Mouse (Mus musculus) left cerebral cortex, adult 11 months (tissue): ENCODE results near the gene Atp4a.
"Not testable (repeated sequence)": the region's sequence is repeated elsewhere in the genome, so short reads cannot be mapped to it uniquely, and the experiment has no call there.

Experiments
- DNase-seq: peaks from one replicate; pipeline ENCODE4 v3.0.0; 2022; ENCODE audit warnings: low spot score

Atp4a gene

DNA sequence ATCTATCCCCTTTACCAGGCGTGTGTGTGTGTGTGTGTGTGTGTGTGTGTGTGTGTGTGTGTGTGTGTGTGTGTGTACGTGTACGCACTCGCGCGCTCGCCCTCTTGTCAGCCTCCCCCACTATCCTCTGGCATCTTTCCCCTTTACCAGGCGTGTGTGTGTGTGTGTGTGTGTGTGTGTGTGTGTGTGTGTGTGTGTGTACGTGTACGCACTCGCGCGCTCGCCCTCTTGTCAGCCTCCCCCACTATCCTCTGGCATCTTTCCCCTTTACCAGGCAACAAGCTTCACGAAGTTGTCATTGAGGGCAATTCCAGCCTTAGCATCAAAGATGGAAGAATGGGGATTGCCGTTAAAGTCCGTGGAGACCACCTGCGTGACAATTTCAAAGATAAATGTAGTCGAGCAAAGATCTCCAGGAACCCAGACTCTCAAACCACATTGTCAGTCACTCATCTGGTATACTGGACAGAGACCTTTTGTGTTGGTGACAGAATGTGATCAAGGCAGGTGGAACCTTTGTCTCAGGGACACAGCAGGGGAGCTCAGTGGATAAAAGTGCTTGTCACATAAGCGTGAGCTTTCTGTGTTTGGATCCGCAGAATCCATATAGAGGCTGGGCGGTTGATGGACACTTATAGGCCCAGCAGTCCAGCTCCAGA, 18.2 kb downstream of the Atp4a start:
- DNase-seq: not testable (repeated sequence)

- DNase-seq: no peak
Observed at GRCm38 (mm10) chr7:30736211-30736610, 24.2 kb downstream of the Atp4a start.

DNA sequence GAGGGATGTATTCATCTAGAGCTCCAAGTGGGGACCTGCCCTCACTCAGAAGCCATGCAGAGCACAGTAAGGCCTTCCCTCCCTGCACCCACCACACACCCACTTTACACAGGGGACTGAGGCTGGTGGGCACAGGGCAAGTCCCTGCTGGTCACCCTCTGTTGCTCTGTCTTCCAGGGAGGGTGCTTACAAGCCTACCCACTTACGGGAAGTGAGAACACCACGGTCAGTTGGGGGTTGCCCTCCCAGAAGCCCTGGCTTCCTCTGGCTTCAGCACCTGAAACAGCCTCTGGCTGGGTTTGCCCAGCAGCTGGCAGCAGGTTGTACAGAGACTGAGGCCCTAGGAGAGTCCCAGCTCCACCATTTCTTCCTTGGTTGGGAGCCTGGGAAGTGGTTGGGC, 30.6 kb downstream of the Atp4a start:
- not testable (repeated sequence) for DNase-seq

DNA sequence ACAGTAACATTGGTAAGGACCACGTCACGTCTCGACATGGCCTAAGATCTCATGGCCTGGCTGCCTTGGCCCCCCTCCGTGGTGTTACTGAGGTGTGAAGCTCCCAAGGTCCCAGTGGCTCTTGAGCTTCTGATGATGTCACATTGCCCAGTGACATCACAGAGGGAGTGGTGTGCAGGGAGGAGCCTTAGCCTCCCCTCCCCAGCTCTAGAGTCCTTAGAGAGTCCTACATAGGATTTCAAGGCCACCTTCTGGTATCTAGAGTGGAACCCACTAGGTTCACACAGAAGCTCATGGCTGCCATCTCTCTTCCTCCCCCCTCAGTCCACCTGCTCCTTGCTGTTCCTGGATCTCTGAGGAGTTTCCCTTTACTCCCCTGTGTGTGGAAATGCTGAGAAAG, 31.6 kb downstream of the Atp4a start, which contains the start of gene Gapdhs:
Gene Gapdhs (minus strand): TSS at position 65 of the 400 bp plus-strand sequence.
- DNase-seq: not testable (repeated sequence)

DNA sequence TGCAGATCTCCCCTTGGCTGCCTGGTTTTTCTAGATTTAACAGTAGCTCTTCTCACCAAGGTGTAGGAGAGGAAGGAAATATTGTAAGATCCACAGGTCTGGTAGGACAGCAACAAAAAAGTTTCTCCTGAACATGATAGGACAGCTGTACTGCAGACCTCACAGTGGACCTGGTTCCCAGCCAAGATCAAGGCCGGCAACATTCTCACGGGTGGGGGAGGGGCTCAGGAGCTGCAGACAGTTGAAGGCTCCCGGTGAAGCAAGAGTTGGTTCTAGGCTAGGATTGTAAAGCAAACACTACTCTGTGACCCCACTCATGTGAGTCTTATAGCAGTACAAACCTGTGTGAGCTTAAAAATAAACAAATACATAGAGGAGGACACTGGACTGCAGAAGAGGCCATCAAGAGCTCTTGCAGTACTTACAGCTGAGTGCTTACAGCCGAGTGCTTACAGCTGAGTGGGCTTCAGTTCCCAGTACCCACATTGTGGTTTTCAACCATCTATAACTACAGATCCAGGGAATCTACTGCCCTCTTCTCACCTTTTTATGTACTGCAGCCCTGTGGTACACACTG, 32.1 kb downstream of the Atp4a start:
- no peak for DNase-seq

GRCm38 (mm10) chr7:30747525-30748204, 35.7 kb downstream of the Atp4a start:
- DNase-seq: no peak

GRCm38 (mm10) chr7:30749824-30750606, 38.0 kb downstream of the Atp4a start:
- DNase-seq: no peak

DNA sequence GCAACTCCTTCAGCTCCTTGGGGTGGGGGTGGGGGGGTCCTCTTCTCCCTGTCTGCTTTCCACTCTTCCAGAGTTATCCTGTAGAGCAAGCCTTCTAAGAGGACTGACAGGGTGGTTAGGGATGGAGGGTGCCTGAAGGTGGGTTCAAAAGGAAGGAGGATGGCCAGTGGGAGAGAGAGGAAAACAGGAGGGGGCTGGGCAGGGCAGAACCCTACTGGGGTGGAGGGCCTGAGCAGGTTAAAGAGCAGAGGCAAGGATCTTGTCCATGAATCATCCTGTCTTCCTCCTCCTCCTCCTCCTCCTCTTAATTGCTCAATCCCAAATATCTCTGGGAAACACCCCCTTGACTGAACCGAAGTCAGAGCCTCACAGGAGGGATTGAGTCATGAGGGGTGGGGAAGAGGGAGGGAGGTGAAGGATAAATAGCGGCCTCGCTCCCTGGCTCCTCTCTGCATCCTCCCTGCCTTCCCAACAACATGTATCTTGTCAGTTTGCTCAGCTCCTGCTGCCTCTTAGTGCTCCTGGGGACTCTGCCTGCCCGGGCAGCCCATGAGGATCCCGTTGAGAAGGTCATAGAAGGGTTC, 39.2 kb downstream of the Atp4a start, which contains the start of gene Sbsn:
Gene Sbsn (plus strand): TSS at position 386 of the 584 bp plus-strand sequence.
- DNase-seq: no peak

GRCm38 (mm10) chr7:30757001-30757400, 45.0 kb downstream of the Atp4a start:
- DNase-seq: no peak

GRCm38 (mm10) chr7:30758853-30759252, 46.8 kb downstream of the Atp4a start:
- DNase-seq: no peak

- no peak for DNase-seq
Observed at GRCm38 (mm10) chr7:30761769-30762352, 49.9 kb downstream of the Atp4a start.

DNA sequence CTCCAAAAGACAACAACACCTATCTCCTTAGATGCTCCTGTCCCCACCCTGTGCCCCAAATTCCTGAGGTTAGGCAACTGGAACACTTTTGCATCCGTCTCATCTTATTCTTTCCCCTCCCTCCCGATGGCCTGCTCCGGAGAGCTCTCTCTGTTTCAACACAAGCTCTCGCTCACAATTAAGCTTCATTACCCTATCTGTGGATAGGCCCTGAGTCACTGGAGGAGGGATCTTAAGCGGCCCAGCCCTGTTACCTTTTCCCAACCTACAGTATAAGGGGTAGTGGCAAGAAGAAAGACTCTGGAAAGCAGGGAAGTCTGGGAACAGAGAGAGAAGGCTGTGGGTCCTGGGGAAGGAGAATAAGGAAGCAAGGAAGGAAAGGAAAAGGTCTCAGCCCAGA, 51.4 kb downstream of the Atp4a start, which contains the start of gene Dmkn:
Gene Dmkn (plus strand): TSS at position 301 of the 400 bp plus-strand sequence.
- DNase-seq: no peak

- DNase-seq: no peak
Observed at GRCm38 (mm10) chr7:30765173-30765572, 53.2 kb downstream of the Atp4a start.

- DNase-seq: no peak
Observed at GRCm38 (mm10) chr7:30766408-30766807, 54.4 kb downstream of the Atp4a start.

DNA sequence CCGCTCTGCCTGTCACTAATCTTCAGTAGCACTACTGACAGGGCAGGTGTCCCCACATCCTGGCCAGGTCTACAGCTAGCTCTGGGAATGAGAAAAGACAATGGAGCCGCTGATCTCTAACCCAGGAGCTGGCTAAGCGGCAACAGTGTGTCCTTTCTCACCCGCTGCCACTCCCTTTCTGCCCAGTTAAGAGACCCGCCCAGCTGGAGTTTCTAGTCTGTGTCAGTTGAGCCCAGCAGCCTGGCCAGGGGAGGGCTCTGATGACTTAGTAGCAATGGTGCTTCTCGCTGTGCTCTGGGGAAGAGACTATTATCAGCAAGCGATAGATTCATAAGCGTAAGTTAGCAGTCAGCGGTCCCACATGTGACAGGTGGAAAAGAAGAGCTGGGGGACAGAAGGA, 57.2 kb downstream of the Atp4a start:
- no peak for DNase-seq
